In the genomic region with DNA sequence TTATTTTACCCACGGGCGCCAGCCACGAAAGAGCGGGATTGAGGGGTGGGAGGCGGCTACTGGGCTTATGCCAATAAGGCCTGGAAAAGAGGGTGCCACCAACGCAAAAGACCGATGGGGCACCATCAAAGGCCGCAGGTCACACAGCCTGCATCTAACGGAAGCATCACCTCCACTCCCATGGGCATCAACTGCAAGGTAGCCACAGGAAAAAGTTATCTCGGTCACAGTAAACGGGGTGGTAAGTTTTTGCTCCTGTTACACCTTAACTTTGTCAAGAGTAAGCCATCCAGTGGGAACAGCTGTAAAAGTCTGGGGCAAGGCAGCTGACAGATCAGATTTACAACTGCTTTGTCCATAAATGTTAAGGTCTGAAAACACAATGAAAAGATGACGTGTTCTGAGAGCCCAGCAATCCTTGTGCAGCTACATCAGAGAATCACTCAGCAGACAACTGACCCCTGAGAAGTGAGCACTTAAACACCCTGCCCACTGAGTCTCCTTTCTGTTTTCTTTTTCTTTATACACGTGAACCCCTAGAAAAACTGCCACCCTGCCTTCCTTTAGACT, we compare ENCODE assay signal across 10 mouse cellular contexts. TPM values are rescaled to one million over a fixed set of nuclear protein-coding genes. Genes with fewer than 3 reads are reported as not detected.
A peak's percentile ranks its signal among the peaks of the same experiment; 100 is the strongest.
DNase-seq lines count a peak whose midpoint lies in the region; ATAC-seq and TF ChIP-seq lines count a peak whose summit lies in the region.
"Had no signal": no experiment of that assay in that cellular context is flagged by ENCODE, and none has a peak within 500 bp of the region (broad histone marks: within the 10 kb centered on the region; RNA-seq: fewer than 3 reads in every experiment).

No protein-coding gene starts in this region.

- DNase-seq in adrenal gland, postnatal 10 days, result peak; percentile 24
- no peak for DNase-seq in adrenal gland, adult 8-10 months
- DNase-seq in liver, postnatal 0 days, result no peak
- no peak for DNase-seq in right cerebral cortex, adult 2 months (ENCODE audit: low spot score in 2 of 2)
- no peak for DNase-seq in layer of hippocampus, postnatal 10 days (ENCODE audit: low spot score in 2 of 2)
- DNase-seq: kidney, adult 9 months had no signal

- no peak overlapping the region for H3K9ac ChIP-seq in liver, postnatal 0 days (replicated peaks)
- H3K9ac ChIP-seq in forebrain, embryonic 16.5 days (replicated peaks; ENCODE audit: low read depth, low read length), result no peak overlapping the region
- H3K9ac ChIP-seq: embryonic facial prominence, embryonic 13.5 days had no signal

- H3K4me3 ChIP-seq in megakaryocyte, embryonic 14.5 days (replicated peaks), result peak overlapping the region; percentile 92
- H3K4me3 ChIP-seq in liver, postnatal 0 days (ENCODE audit: low read depth, low read length), result peak overlapping the region; percentile 11; the same call in 1 of the 2 replicates
- H3K4me3 ChIP-seq in forebrain, embryonic 16.5 days (replicated peaks; ENCODE audit: low read length), result no peak overlapping the region
- H3K4me3 ChIP-seq: embryonic facial prominence, embryonic 13.5 days had no signal

- H3K9me3 ChIP-seq in megakaryocyte, embryonic 14.5 days, result no peaks in the 10 kb centered on the region
- no peaks in the 10 kb centered on the region for H3K9me3 ChIP-seq in liver, postnatal 0 days (ENCODE audit: low read length)
- H3K9me3 ChIP-seq in forebrain, embryonic 16.5 days (ENCODE audit: control insufficient read depth, low read length), result no peaks in the 10 kb centered on the region
- H3K9me3 ChIP-seq: embryonic facial prominence, embryonic 13.5 days had no signal

- H3K4me1 ChIP-seq in megakaryocyte, embryonic 14.5 days, result peaks cover 59% of the 10 kb centered on the region
- H3K4me1 ChIP-seq in liver, postnatal 0 days (ENCODE audit: insufficient read depth), result no peaks in the 10 kb centered on the region; the same call in 1 of the 2 replicates
- H3K4me1 ChIP-seq in forebrain, embryonic 16.5 days (replicated peaks; ENCODE audit: control insufficient read depth, insufficient read depth, low read length), result no peaks in the 10 kb centered on the region
- H3K4me1 ChIP-seq: embryonic facial prominence, embryonic 13.5 days had no signal

- no peak for TF ChIP-seq CTCF in liver, postnatal 0 days (IDR thresholded peaks at IDR 0.05; ENCODE audit: low read depth)

- WGBS in liver, postnatal 0 days (ENCODE audit: insufficient replicate concordance), result 34% methylated on average over 13 of the region's 13 CpGs
- WGBS in forebrain, embryonic 16.5 days, result 4% methylated on average over 13 of the region's 13 CpGs

- H3K27ac ChIP-seq in liver, postnatal 0 days (ENCODE audit: low read depth), result no peak overlapping the region
- no peak overlapping the region for H3K27ac ChIP-seq in forebrain, embryonic 16.5 days (ENCODE audit: low read length)
- H3K27ac ChIP-seq: embryonic facial prominence, embryonic 13.5 days had no signal

- peak overlapping the region; percentile 56; the same call in 1 of the 2 replicates for H3K4me2 ChIP-seq in liver, postnatal 0 days (ENCODE audit: low read depth, low read length)
- no peak overlapping the region for H3K4me2 ChIP-seq in forebrain, embryonic 16.5 days (ENCODE audit: low read length)
- H3K4me2 ChIP-seq: embryonic facial prominence, embryonic 13.5 days had no signal

- no peaks in the 10 kb centered on the region for H3K27me3 ChIP-seq in megakaryocyte, embryonic 14.5 days (replicated peaks)
- peaks cover 31% of the 10 kb centered on the region for H3K27me3 ChIP-seq in liver, postnatal 0 days (ENCODE audit: insufficient read depth, low read length)
- H3K27me3 ChIP-seq in forebrain, embryonic 16.5 days (replicated peaks; ENCODE audit: control insufficient read depth, insufficient read depth, low read length), result peaks cover 69% of the 10 kb centered on the region

- TF ChIP-seq EP300 in liver, postnatal 0 days (IDR thresholded peaks at IDR 0.05; ENCODE audit: low read depth), result no peak

- ATAC-seq in megakaryocyte, adult 5-6 weeks (ENCODE audit: poor library complexity, severe bottlenecking), result no peak
- ATAC-seq in liver, postnatal 0 days, result no peak
- no peak for ATAC-seq in forebrain, embryonic 16.5 days

- peaks cover 32% of the 10 kb centered on the region for H3K36me3 ChIP-seq in megakaryocyte, embryonic 14.5 days (replicated peaks; ENCODE audit: low read length)
- peaks cover 7% of the 10 kb centered on the region for H3K36me3 ChIP-seq in liver, postnatal 0 days (replicated peaks; ENCODE audit: insufficient read depth, low read length)
- no peaks in the 10 kb centered on the region for H3K36me3 ChIP-seq in forebrain, embryonic 16.5 days (ENCODE audit: control insufficient read depth, insufficient read depth)
- H3K36me3 ChIP-seq: embryonic facial prominence, embryonic 13.5 days had no signal

RNA-seq across cellular contexts. Expression of a gene that starts 5.6 kb away (rescaled TPM):
- total RNA-seq in adrenal gland, postnatal 10 days (2021), result 10 to 100 TPM; 40.5 to 46.5 TPM
- 10 to 100 TPM; 43.7 to 73.2 (median 54.2) TPM for total RNA-seq in adrenal gland, adult 8-10 months (2022)
- 4.2 and 23.0 TPM in 2 replicates for polyA plus RNA-seq in megakaryocyte, embryonic 14.5 days (2012; ENCODE audit: insufficient read depth, low replicate concordance)
- 178 and 191 TPM in 2 replicates for total RNA-seq in megakaryocyte, adult 5-6 weeks (2015)
- total RNA-seq in megakaryocyte, adult 5-6 weeks (2017), result 293 and 359 TPM in 2 replicates
- 25.1 and 25.3 TPM in 2 replicates for polyA plus RNA-seq in liver, postnatal 0 days (2015; fragmentation: Nextera tagmentation; extraction: Ambion mirVana)
- 5.5 and 7.0 TPM in 2 replicates for polyA plus RNA-seq in forebrain, embryonic 16.5 days (2015; fragmentation: Nextera tagmentation; extraction: Ambion mirVana)
- total RNA-seq in layer of hippocampus, postnatal 10 days (2021), result 10 to 100 TPM in 1 of 2 experiments, 1 to 10 TPM in 1; 9.8 to 10.7 TPM
